Mouse (Mus musculus): ENCODE measurements at regions not wholly inside any gene's neighbourhood (a gene's known extent, or its start where the extent isn't known, plus 50 kb on each side); places are given as distances from the start of the nearest gene placed in this dataset.

GRCm38 (mm10) chr13:39950203-39950602 is 411.0 kb downstream of the Ofcc1 start:
- no peak for ATAC-seq (replicated peaks; ENCODE audit: low read depth, poor library complexity, severe bottlenecking)

DNA sequence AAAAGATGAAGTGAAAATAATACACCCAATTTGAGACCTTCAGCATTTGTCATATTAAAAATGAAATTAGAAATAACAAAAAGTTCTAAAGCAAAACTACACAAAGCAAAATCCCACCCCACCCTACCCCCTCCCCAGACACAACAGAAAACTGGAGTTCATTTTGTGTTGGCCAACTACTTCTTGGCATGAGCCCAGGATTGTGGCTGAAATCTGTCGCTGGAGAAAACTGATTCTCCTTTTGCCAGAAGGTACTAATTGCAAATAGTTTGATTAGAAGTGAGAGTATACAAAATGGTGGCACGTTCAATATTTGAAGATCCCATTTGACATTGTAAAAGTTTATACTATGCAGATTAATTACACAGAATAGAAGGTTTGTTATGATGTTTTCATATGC is 426.0 kb downstream of the Ofcc1 start:
- ATAC-seq (replicated peaks; ENCODE audit: low read depth, poor library complexity, severe bottlenecking), result no peak

- ATAC-seq (replicated peaks; ENCODE audit: low read depth, poor library complexity, severe bottlenecking), result no peak
Measured at GRCm38 (mm10) chr13:39931487-39931886, 429.8 kb downstream of the Ofcc1 start.

GRCm38 (mm10) chr13:39928573-39928972 is 432.7 kb downstream of the Ofcc1 start:
- no peak for ATAC-seq (replicated peaks; ENCODE audit: low read depth, poor library complexity, severe bottlenecking)

DNA sequence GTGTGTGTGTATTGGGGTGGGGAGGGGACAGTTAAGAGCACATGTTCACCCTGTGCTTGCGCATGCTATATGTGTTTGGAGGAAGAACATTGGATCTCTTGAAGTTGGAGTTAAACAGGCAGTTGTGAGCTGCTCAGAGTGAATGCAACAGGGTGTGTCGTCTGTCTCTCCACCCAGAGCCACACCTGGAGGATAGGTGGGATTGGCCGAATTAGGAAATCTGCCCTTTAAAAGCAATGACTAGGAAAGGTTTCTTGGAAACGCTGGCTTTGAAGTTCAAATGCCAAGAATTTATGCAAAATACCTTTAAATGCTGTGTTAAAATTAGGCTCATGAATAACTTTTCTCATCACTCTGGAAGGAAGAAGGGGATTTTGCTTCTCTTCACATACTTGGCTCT is 436.9 kb downstream of the Ofcc1 start:
- ATAC-seq (replicated peaks; ENCODE audit: low read depth, poor library complexity, severe bottlenecking), result no peak

GRCm38 (mm10) chr13:39923113-39923512 is 438.1 kb downstream of the Ofcc1 start:
- peak; percentile 99 for ATAC-seq (replicated peaks; ENCODE audit: low read depth, poor library complexity, severe bottlenecking)

- no peak for ATAC-seq (replicated peaks; ENCODE audit: low read depth, poor library complexity, severe bottlenecking)
Measured at GRCm38 (mm10) chr13:39907720-39908119, 453.5 kb downstream of the Ofcc1 start.

DNA sequence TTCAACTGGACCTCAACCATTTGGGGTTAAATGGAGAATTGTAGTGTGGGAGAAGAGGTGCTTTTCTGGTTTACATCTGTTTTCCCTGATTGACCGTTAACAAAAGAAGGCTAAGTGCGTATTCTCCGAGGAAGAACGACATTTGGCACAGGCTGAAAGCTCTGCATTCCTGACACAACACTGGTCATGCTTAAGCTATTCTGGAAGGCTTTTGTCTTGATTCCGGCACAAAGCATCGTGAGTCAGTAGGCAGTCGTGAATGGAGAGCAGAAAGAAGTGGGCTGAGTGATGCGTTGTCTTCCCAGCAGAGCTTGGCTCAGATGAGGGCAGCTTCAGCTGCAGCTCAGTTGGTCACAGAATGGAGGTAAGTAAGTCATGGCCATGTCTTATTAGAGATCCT is 457.0 kb downstream of the Ofcc1 start:
- no peak for ATAC-seq (replicated peaks; ENCODE audit: low read depth, poor library complexity, severe bottlenecking)

- no peak for ATAC-seq (replicated peaks; ENCODE audit: low read depth, poor library complexity, severe bottlenecking)
Measured at GRCm38 (mm10) chr13:39903319-39903718, 457.9 kb downstream of the Ofcc1 start.

DNA sequence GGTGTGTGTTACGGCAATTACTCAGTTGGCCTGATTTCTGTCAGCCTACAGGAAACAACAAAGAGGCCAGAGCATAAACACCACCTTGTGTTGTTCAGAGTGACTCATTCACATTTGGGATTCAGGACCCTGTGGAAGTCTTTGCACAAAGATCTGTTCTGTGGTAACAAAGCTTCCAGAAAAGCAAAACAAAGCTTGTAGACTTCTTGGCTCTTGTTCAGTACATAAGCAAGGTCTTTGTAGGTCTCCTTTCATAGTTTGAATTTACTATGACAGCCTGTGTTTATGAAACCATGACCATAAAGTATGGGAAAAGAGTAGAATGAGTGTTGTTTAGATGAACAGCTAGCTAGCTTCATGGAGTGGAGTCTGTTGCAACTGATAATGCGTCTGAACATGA is 461.9 kb downstream of the Ofcc1 start:
- no peak for ATAC-seq (replicated peaks; ENCODE audit: low read depth, poor library complexity, severe bottlenecking)

DNA sequence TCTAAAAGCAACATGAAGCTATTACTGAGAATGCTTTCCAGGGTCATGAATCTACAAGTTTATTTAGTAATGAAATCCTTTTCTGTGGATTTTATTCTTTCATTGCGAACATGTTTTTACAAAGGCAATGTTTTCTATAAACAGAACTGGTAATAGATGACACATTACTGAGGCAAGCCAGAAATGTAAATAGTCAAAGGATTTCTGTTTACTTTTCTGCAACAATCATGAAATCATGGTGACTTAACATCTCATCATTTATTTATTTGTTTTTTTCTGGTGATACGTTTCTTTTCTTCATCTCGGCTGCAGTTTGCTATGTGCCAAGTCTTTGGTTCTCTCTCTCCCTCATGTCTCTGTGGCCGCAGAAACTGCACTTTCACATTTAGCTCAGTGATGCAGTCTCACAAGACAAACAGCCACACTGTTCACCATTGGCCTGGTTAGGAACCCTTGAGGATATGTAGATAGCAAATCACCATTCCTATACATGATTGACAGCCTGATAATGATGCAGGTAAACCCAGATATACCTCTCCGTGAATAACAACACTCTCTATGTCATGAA is 462.8 kb downstream of the Ofcc1 start:
- no peak for ATAC-seq (replicated peaks; ENCODE audit: low read depth, poor library complexity, severe bottlenecking)

DNA sequence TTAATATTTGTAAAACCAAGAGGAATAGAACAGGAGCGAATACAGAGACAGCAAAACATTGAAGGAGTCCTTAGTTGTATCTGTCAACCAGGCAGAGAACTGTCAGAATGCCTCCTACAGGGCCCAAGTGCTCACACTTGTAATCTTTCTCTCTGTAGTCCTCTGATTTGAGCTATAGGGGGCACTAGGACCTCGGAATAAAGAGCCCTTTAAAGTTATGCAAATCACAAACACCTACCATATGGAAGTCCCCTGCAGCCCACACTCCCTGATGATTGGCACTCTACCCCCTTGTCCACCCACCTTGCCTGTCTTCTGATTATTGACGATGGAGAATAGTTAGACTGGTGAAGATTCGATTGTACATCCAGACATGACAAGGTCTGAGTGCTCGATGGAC is 467.1 kb downstream of the Ofcc1 start:
- 0 out of 2 replicates have a peak, but pooled peaks have one; percentile 56 for ATAC-seq (replicated peaks; ENCODE audit: low read depth, poor library complexity, severe bottlenecking)

DNA sequence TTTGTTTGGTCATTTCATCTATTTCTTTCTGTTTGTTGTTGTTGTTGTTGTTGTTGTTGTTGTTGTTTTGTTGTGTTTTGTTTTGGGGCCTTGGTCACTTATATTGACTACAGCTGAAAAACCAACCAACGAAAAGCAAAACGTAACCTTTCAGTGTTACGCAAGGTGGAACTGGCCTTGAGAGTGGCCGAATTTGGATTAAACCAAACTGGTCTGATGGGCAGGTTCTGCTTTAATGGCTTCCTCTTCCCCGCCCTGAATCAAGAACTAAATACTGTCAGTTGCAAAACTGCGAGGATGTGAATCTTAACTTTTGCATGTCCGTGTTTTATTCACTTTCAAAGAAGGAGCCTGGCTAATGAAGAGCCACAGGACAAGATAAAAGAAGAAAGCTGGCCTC is 480.2 kb downstream of the Ofcc1 start:
- no peak for ATAC-seq (replicated peaks; ENCODE audit: low read depth, poor library complexity, severe bottlenecking)

GRCm38 (mm10) chr13:39880136-39880535 is 481.1 kb downstream of the Ofcc1 start:
- ATAC-seq (replicated peaks; ENCODE audit: low read depth, poor library complexity, severe bottlenecking), result no peak

DNA sequence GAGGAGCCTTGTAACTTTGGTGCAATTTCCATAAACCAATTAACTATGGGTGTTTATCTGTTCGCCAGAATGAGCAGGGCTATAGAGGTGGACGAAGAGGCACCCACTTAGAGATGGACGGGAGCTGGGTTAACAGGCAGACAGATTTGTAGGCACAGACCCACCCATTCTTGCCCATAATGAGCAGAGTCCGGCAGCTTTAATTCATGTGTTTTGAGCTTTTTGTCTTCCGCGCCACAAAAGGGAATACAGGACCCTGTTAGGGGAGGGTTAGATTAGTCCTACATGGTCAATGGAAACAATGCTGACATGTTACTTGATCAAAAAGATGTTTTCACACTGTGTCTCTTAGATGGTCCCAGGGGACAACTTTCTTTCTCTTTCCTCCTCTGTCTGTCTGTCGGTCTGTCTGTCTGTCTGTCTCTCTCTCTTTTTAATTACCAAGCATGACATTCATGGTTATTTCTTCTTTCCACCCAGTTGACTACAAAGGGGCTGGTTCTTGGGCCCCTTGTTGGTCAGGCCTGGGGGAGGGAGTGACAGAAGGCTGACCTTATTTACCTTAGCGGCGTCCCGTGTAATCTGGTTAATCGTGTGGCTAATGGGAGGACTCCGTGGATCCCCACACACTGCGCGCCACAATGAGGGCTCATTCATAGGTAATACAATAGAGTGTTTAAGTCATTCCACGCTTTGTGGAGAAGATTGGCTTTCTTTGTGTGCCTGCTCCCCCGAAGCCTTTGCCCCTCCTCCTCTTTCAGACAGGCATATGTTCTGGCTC is 483.7 kb downstream of the Ofcc1 start:
- ATAC-seq (replicated peaks; ENCODE audit: low read depth, poor library complexity, severe bottlenecking), result no peak

DNA sequence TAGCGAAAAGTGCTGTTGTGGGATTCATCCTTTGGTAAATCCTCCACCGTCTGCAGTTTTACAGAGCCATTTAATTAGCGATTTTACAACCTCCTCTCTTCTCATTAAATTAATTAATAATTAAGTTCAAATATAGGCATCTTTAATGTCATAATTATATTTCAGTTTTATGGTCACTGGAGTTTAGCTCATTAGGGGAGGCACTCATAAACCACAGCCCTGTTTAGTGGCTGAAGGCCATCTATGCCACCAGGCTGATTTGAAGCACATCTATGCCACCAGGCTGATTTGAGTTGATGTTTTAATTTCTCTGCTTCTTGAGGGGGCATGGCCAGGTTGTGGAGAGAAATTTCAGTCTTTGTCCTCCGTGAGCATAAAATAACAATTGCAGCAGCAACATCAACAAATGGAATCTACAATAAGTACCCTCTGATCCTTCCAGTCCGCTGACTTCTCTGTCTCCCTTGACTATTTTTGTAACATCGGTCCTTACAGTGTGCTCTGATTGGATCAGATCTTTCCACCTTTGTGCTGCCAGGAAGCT is 508.9 kb downstream of the Ofcc1 start:
- ATAC-seq (replicated peaks; ENCODE audit: low read depth, poor library complexity, severe bottlenecking), result no peak

DNA sequence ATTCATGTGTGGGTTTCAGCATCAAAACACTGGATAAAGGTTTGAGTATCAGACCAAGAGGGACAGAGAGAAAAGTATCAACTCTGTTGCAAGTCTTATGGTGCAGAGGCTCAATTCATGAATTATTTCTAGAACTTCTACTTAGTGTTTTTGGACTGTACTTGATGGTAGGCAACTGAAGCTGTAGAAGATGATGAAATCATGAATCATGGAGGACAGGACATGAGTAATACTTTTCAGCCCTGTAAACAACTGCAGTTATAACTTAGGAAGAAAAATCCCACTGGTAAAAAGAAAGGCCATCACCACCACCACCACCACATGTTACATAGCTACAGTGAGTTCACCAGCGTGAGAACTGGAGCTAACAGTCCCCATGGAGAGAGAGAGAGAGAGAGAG is 511.9 kb downstream of the Ofcc1 start:
- ATAC-seq (replicated peaks; ENCODE audit: low read depth, poor library complexity, severe bottlenecking), result no peak

DNA sequence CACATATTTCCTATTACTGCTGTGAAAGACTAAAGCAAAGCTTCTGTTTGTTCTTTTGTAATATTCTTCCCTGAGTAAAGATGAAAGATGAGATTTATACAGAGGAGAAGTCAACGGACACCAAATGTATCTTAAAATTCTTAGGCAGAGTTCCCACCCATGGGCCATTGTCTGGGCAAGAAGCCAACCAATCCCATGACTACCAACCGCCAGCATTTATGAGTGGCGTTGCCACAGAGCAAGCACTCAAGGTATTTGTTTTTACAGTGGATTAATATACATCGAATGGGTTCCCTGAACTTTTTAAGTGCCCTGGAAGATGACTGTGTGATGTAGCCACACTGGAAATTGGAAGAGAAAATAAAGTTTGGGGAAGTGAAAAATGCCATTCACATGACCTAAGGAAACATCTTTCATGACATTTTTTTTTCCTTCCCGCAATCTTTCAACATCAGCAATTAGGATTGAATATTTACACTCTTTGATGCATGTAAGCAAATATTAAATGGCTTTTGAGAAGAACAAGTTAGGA is 525.1 kb downstream of the Ofcc1 start:
- no peak for ATAC-seq (replicated peaks; ENCODE audit: low read depth, poor library complexity, severe bottlenecking)

DNA sequence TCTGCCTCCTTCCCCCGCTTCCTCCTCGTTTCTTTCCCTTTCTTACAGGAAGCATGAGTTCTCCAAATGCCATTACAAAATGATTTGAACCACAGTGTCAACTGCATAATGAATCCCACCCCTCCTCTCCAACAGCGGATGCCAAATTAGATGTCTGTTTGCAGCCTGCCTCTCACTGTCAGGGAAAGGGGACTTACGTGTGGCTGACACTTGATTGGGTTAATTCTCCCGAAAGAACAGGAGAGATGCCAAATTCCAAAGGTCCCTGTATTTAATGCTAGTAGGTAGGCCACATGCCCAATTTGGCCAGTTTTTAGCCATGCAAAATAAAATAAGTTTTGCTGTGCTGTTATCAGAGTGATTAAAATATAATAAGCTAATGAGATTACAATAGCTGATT is 525.9 kb downstream of the Ofcc1 start:
- no peak for ATAC-seq (replicated peaks; ENCODE audit: low read depth, poor library complexity, severe bottlenecking)

DNA sequence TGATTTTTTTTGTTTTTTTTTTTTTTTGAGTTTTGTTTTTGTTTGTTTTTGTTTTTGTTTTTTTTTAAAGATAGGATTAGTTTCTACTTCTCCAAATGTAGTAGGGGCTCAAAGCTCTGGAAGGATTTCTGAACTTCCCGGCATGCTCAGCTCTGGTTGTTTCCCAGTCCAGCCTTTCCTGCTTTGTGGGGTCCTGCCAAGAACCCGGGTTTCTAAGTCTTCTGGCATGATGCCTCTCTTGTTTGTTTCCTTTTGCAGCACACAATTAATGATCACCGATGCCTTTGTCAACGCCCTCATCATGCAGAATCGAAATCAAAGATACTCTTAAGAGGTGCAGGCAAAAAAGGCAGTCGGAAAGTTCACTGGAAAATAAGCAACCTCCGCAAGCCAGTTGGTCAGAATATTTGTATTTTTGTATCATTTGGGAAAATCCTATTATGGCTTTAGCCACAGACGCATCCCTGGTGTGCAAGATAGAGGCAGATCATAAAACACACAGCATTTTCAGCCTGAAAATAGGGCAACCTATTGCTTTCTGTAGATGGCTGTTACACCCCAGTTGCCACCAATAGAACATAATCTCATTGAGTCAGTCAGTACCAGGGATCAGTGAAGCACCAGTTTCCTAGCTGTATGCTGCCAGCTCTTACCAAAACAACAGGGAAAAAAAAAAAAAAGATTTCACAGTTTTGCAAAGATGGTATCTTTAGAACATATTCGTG is 526.6 kb downstream of the Ofcc1 start:
- ATAC-seq (replicated peaks; ENCODE audit: low read depth, poor library complexity, severe bottlenecking), result no peak
